Mouse (Mus musculus): Measurements from ENCODE around the gene Uts2r. TPM values are rescaled to one million over a fixed set of nuclear protein-coding genes. Genes with fewer than 3 reads are reported as not detected.
A peak's percentile ranks its signal among the peaks of the same experiment; 100 is the strongest.

The Uts2r gene
- polyA plus RNA-seq, 1 experiment from 2014 or later, result 0.25 TPM

GRCm38 (mm10) chr11:121129616-121130015, 30.5 kb upstream of the Uts2r start:
- no peak overlapping the region for H3K4me3 ChIP-seq
- 74% methylated on average over 1 of the region's 1 CpGs for WGBS
- no peak for ATAC-seq (ENCODE audit: low FRiP score, low read depth)
- no peak overlapping the region for H3K27ac ChIP-seq
- H3K9ac ChIP-seq, result no peak overlapping the region
- no peaks in the 10 kb centered on the region for H3K27me3 ChIP-seq (replicated peaks)
- no peak overlapping the region for H3K4me2 ChIP-seq (replicated peaks)
- H3K9me3 ChIP-seq, result no peaks in the 10 kb centered on the region
- H3K4me1 ChIP-seq, result no peaks in the 10 kb centered on the region
- no peaks in the 10 kb centered on the region for H3K36me3 ChIP-seq

- Histone ChIP-seq H3K36me3 (no peaks in the 10 kb centered on the region), H3K9ac (no peak overlapping the region), H3K4me1 (no peaks in the 10 kb centered on the region), H3K4me2 (replicated peaks) (no peak overlapping the region), H3K27me3 (replicated peaks) (no peaks in the 10 kb centered on the region; the same call in 1 of the 2 replicates), H3K27ac (no peak overlapping the region), H3K9me3 (no peaks in the 10 kb centered on the region), H3K4me3 (no peak overlapping the region)
- 16% methylated on average over 1 of the region's 1 CpGs for WGBS
- no peak for ATAC-seq (ENCODE audit: low FRiP score, low read depth)
Observed at GRCm38 (mm10) chr11:121134600-121134999, 25.5 kb upstream of the Uts2r start.

GRCm38 (mm10) chr11:121137682-121138081, 22.4 kb upstream of the Uts2r start:
- Histone ChIP-seq H3K27me3 (replicated peaks) (no peaks in the 10 kb centered on the region; the same call in 1 of the 2 replicates), H3K27ac (no peak overlapping the region), H3K9ac (no peak overlapping the region), H3K4me1 (no peaks in the 10 kb centered on the region), H3K36me3 (no peaks in the 10 kb centered on the region), H3K4me2 (replicated peaks) (no peak overlapping the region), H3K9me3 (no peaks in the 10 kb centered on the region), H3K4me3 (no peak overlapping the region)
- no peak for ATAC-seq (ENCODE audit: low FRiP score, low read depth)
- WGBS, result 89% methylated on average over 5 of the region's 5 CpGs

GRCm38 (mm10) chr11:121138732-121139131, 21.3 kb upstream of the Uts2r start:
- Histone ChIP-seq H3K27ac (no peak overlapping the region), H3K4me3 (no peak overlapping the region), H3K9me3 (no peaks in the 10 kb centered on the region), H3K4me1 (no peaks in the 10 kb centered on the region), H3K36me3 (no peaks in the 10 kb centered on the region), H3K4me2 (replicated peaks) (no peak overlapping the region), H3K9ac (no peak overlapping the region), H3K27me3 (replicated peaks) (no peaks in the 10 kb centered on the region; the same call in 1 of the 2 replicates)
- ATAC-seq (ENCODE audit: low FRiP score, low read depth), result no peak
- 58% methylated on average over 6 of the region's 6 CpGs for WGBS

- H3K4me3 ChIP-seq, result no peak overlapping the region
- no peaks in the 10 kb centered on the region for H3K9me3 ChIP-seq
- H3K9ac ChIP-seq, result no peak overlapping the region
- 78% methylated on average over 9 of the region's 9 CpGs for WGBS
- no peaks in the 10 kb centered on the region for H3K36me3 ChIP-seq
- no peak overlapping the region for H3K4me2 ChIP-seq (replicated peaks)
- no peak for ATAC-seq (ENCODE audit: low FRiP score, low read depth)
- H3K27ac ChIP-seq, result no peak overlapping the region
- no peaks in the 10 kb centered on the region for H3K4me1 ChIP-seq
- H3K27me3 ChIP-seq (replicated peaks), result no peaks in the 10 kb centered on the region; the same call in 1 of the 2 replicates
Observed at GRCm38 (mm10) chr11:121143325-121144015, 16.6 kb upstream of the Uts2r start.

DNA sequence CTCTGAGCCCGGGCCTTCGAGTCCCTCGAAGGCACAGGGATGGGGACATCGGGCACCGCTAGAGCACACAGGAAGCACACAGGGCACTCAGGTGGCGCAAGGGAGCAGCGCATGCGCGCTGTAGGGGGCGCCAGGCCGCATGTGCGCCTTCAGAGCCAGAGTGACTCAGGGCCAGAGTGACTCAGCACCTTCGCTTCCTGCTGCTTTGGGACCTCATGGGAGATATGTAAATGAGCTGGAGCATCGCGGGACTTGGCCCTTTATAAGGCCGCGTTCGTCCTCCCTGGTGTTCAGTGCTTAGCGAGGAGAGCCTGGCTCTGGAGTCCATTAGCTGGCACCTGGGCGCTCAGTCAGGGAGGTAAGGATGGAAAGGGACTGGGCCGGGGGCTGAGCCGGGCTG, 14.2 kb upstream of the Uts2r start, which contains the start of gene Tex19.1:
Gene Tex19.1 (plus strand): TSS at position 279 of the 400 bp plus-strand sequence.
- Histone ChIP-seq H3K9me3 (no peaks in the 10 kb centered on the region), H3K27me3 (replicated peaks) (no peaks in the 10 kb centered on the region), H3K4me2 (replicated peaks) (no peak within 1 kb of the TSS), H3K9ac (no peak within 1 kb of the TSS), H3K4me3 (no peak within 1 kb of the TSS), H3K27ac (no peak within 1 kb of the TSS), H3K36me3 (no peaks in the 10 kb centered on the region), H3K4me1 (no peaks in the 10 kb centered on the region)
- ATAC-seq (ENCODE audit: low FRiP score, low read depth), result no peak
- 91% methylated on average over 22 of the region's 22 CpGs for WGBS

DNA sequence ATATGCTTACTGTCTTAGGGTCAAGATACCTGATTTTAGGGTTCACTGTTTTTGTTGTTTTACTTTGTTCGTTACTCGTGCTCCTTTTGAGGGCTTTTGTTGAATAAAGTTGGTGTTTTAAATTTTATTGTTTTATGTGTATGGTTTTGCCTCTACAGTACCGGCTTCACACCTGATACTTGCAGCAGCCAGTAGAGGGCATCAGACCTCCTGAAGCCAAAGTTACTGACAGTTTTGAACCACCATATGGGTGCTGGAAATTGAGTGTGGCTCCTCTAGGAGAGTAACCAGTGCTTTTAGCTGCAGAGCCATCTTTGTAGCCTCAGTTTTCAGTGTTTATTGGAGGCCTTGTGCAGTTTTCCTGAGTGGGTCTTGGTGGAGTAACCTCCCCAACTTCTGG, 11.9 kb upstream of the Uts2r start:
- Histone ChIP-seq H3K27ac (no peak overlapping the region), H3K36me3 (no peaks in the 10 kb centered on the region), H3K4me1 (no peaks in the 10 kb centered on the region), H3K4me2 (replicated peaks) (no peak overlapping the region), H3K9ac (no peak overlapping the region), H3K27me3 (replicated peaks) (no peaks in the 10 kb centered on the region), H3K4me3 (no peak overlapping the region), H3K9me3 (no peaks in the 10 kb centered on the region)
- WGBS, result 76% methylated on average over 3 of the region's 3 CpGs
- no peak for ATAC-seq (ENCODE audit: low FRiP score, low read depth)

DNA sequence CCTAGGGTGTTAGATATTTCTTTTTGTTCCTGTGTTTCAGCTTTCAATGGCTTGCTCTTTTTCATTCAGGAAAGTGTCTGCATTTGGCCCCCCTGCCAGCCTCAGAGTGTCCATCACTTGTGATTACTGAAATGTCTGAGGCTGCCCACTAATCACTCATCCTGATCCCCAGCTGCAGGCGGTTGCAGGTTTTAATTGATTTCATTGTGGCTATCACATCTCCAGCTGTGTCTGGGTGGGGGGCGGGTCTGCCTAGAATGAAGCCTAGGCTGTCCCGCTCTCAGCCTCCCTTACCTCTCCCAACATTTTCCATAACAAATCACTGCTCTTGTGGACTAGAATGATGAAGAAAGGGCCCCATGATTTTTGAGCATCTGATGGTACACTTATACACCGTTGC, 5.9 kb upstream of the Uts2r start:
- Histone ChIP-seq H3K36me3 (no peaks in the 10 kb centered on the region), H3K9me3 (no peaks in the 10 kb centered on the region), H3K4me3 (no peak overlapping the region), H3K27ac (peak overlapping the region; percentile 20; the same call in 1 of the 2 replicates), H3K4me1 (peaks cover 14% of the 10 kb centered on the region), H3K9ac (no peak overlapping the region), H3K4me2 (replicated peaks) (no peak overlapping the region), H3K27me3 (replicated peaks) (peaks cover 34% of the 10 kb centered on the region)
- 0 out of 2 replicates have a peak, but pooled peaks have one; percentile 56 for ATAC-seq (ENCODE audit: low FRiP score, low read depth)
- WGBS, result 28% methylated on average over 4 of the region's 4 CpGs

DNA sequence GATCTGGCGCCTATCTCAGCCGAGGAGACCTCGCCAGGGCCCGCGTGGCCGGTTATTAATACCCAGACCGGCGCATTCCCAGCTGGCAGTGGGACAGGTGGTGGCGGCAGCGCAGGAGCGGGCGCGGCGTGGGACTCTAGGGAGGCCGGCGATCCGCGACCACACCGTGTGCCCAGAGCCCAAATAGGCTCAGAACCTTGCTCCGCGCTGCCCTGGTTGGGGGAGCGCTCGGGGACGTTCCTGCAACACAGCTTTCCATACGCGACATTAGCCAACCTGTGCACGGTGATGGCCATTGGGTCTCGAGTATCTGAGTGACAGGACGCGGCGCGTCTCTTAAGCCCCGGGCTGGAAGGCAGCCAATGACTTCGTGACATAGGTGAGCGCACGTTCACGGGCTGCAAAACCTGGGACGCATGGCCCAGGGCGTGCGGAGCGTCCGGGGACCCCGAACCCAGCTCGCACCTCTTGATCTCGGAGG, 3.6 kb upstream of the Uts2r start:
- Histone ChIP-seq H3K36me3 (no peaks in the 10 kb centered on the region), H3K9ac (0 out of 2 replicates have a peak overlapping the region, but pooled peaks have one; percentile 38)
- no peak for ATAC-seq (ENCODE audit: low FRiP score, low read depth)

DNA sequence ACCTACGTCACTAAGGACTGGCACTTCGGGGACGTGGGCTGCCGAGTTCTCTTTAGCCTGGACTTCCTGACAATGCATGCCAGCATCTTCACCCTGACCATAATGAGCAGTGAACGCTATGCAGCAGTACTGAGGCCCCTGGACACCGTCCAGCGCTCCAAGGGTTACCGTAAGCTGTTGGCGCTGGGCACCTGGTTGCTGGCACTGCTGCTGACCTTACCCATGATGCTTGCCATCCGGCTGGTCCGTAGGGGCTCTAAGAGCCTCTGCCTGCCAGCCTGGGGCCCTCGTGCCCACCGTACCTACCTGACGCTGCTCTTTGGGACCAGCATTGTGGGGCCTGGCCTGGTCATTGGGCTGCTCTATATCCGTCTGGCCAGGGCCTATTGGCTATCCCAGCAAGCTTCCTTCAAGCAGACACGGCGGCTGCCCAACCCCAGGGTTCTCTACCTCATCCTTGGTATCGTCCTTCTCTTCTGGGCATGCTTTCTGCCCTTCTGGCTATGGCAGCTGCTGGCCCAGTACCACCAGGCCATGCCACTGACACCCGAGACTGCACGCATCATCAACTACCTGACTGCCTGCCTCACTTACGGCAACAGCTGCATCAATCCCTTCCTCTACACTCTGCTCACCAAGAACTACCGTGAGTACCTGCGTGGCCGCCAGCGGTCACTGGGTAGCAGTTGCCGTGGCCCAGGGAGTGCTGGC, 720 bp downstream of the Uts2r start:
- no peak overlapping the region for H3K27ac ChIP-seq
- H3K9me3 ChIP-seq, result no peaks in the 10 kb centered on the region
- H3K9ac ChIP-seq, result no peak overlapping the region
- H3K27me3 ChIP-seq (replicated peaks), result peaks cover 24% of the 10 kb centered on the region
- no peaks in the 10 kb centered on the region for H3K36me3 ChIP-seq
- H3K4me1 ChIP-seq, result peaks cover 7% of the 10 kb centered on the region
- H3K4me2 ChIP-seq (replicated peaks), result no peak overlapping the region
- WGBS, result 92% methylated on average over 26 of the region's 26 CpGs
- no peak for ATAC-seq (ENCODE audit: low FRiP score, low read depth)
- no peak overlapping the region for H3K4me3 ChIP-seq

More for the DNA sequence above, 3.6 kb upstream of the Uts2r start:
- Histone ChIP-seq H3K9me3 (no peaks in the 10 kb centered on the region), H3K4me3 (peak overlapping the region; percentile 28), H3K4me1 (peaks cover 14% of the 10 kb centered on the region), H3K4me2 (replicated peaks) (peak overlapping the region; percentile 66), H3K27me3 (replicated peaks) (peaks cover 34% of the 10 kb centered on the region), H3K27ac (no peak overlapping the region)
- whole genome bisulfite sequencing, result 2% methylated on average over 45 of the region's 45 CpGs

- Histone ChIP-seq H3K27me3 (replicated peaks) (no peaks in the 10 kb centered on the region), H3K9ac (no peak overlapping the region)
- 86% methylated on average over 4 of the region's 4 CpGs for WGBS
Observed at GRCm38 (mm10) chr11:121163751-121164150, 3.7 kb downstream of the Uts2r start.

DNA sequence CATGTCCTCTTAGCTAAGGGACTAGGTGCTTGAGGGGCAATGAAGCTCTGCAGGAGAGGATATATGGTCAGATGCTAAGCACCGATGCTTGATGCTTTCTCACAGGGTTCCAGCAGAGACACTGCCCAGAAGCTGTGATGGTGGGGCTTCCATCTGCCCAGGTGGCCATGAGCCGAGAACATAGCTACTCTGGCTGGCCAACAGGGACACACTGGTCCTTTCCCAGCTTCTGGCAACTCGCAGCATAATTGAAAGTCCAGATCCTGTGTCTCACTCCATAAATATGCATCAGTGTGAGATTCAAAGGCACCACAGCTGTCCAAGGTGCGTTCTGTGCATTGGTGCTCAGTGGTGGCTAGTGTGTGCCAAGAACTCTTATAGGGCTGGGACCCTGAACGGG, 13.1 kb downstream of the Uts2r start:
- peaks cover 15% of the 10 kb centered on the region for H3K4me1 ChIP-seq
- no peak overlapping the region for H3K27ac ChIP-seq
- H3K4me2 ChIP-seq (replicated peaks), result no peak overlapping the region
- ATAC-seq (ENCODE audit: low FRiP score, low read depth), result no peak
- WGBS, result 85% methylated on average over 5 of the region's 5 CpGs
- no peaks in the 10 kb centered on the region for H3K36me3 ChIP-seq
- no peak overlapping the region for H3K4me3 ChIP-seq
- no peaks in the 10 kb centered on the region for H3K9me3 ChIP-seq
- H3K9ac ChIP-seq, result no peak overlapping the region
- no peaks in the 10 kb centered on the region for H3K27me3 ChIP-seq (replicated peaks)

More at GRCm38 (mm10) chr11:121163751-121164150, 3.7 kb downstream of the Uts2r start:
- Histone ChIP-seq H3K36me3 (no peaks in the 10 kb centered on the region), H3K9me3 (no peaks in the 10 kb centered on the region), H3K4me2 (replicated peaks) (no peak overlapping the region), H3K27ac (no peak overlapping the region), H3K4me1 (no peaks in the 10 kb centered on the region), H3K4me3 (no peak overlapping the region)
- ATAC-seq (ENCODE audit: low FRiP score, low read depth), result no peak

Measured in neural tube, embryonic 12.5 days (tissue).